ENCODE assay signal across 11 mouse cellular contexts in genomic region chr10:42267811-42268545, GRCm38 (mm10). TPM values are rescaled to one million over a fixed set of nuclear protein-coding genes. Genes with fewer than 3 reads are reported as not detected.
DNase-seq lines count a peak whose midpoint lies in the region; ATAC-seq and TF ChIP-seq lines count a peak whose summit lies in the region.
"Had no signal": no experiment of that assay in that cellular context is flagged by ENCODE, and none has a peak within 500 bp of the region (broad histone marks: within the 10 kb centered on the region; RNA-seq: fewer than 3 reads in every experiment).

No protein-coding gene starts in this region.

- H3K9ac ChIP-seq in intestine, postnatal 0 days (ENCODE audit: low read depth, low read length) = no peak overlapping the region
- H3K9ac ChIP-seq in liver, postnatal 0 days (replicated peaks) = no peak overlapping the region

- H3K27ac ChIP-seq in left cerebral cortex, adult 2 months = no peak overlapping the region
- peak overlapping the region; percentile 35 for H3K27ac ChIP-seq in intestine, postnatal 0 days (ENCODE audit: low read depth, low read length)
- H3K27ac ChIP-seq in liver, postnatal 0 days (ENCODE audit: low read depth) = peak overlapping the region; percentile 92

- H3K9me3 ChIP-seq in intestine, postnatal 0 days (ENCODE audit: control insufficient read depth) = no peaks in the 10 kb centered on the region
- H3K9me3 ChIP-seq in liver, postnatal 0 days (ENCODE audit: low read length) = no peaks in the 10 kb centered on the region

- peak; percentile 36 for TF ChIP-seq CTCF in left cerebral cortex, adult 2 months (IDR thresholded peaks at IDR 0.05)
- TF ChIP-seq CTCF in intestine, postnatal 0 days (IDR thresholded peaks at IDR 0.05; ENCODE audit: low read depth) = peak; percentile 41
- TF ChIP-seq CTCF in liver, postnatal 0 days (IDR thresholded peaks at IDR 0.05; ENCODE audit: low read depth) = no peak

- H3K4me2 ChIP-seq in intestine, postnatal 0 days (replicated peaks; ENCODE audit: low read depth) = no peak overlapping the region
- H3K4me2 ChIP-seq in liver, postnatal 0 days (ENCODE audit: low read depth, low read length) = peak overlapping the region; percentile 100

- H3K4me3 ChIP-seq in left cerebral cortex, adult 2 months = no peak overlapping the region
- no peak overlapping the region for H3K4me3 ChIP-seq in intestine, postnatal 0 days (ENCODE audit: low read depth, low read length)
- no peak overlapping the region for H3K4me3 ChIP-seq in liver, postnatal 0 days (ENCODE audit: low read depth, low read length)

- peaks cover 38% of the 10 kb centered on the region for H3K36me3 ChIP-seq in intestine, postnatal 0 days (ENCODE audit: control insufficient read depth, insufficient read depth)
- H3K36me3 ChIP-seq in liver, postnatal 0 days (replicated peaks; ENCODE audit: insufficient read depth, low read length) = peaks cover 74% of the 10 kb centered on the region

- intact Hi-C loops in left cerebral cortex, adult 2 months (cut with DNase I) = no loop called here
- intact Hi-C loops in left cerebral cortex, postnatal 25 days (cut with DNase I) = no loop called here

- TF ChIP-seq EP300 in liver, postnatal 0 days (IDR thresholded peaks at IDR 0.05; ENCODE audit: low read depth) = no peak

- no peaks in the 10 kb centered on the region for H3K27me3 ChIP-seq in intestine, postnatal 0 days (replicated peaks; ENCODE audit: control insufficient read depth, insufficient read depth, low read length)
- no peaks in the 10 kb centered on the region for H3K27me3 ChIP-seq in liver, postnatal 0 days (ENCODE audit: insufficient read depth, low read length)

- ATAC-seq in intestine, postnatal 0 days = no peak
- no peak for ATAC-seq in liver, postnatal 0 days
- no peak for ATAC-seq in megakaryocyte progenitor cell, adult 5-6 weeks (replicated peaks; ENCODE audit: poor library complexity)
- ATAC-seq: CD4-positive, CD25-positive, alpha-beta regulatory T cell, adult 4 months; forebrain, embryonic 14.5 days had no signal

- H3K4me1 ChIP-seq in intestine, postnatal 0 days (replicated peaks; ENCODE audit: control insufficient read depth, insufficient read depth, low read length) = peaks cover 12% of the 10 kb centered on the region
- peaks cover 76% of the 10 kb centered on the region for H3K4me1 ChIP-seq in liver, postnatal 0 days (ENCODE audit: insufficient read depth)

- DNase-seq in gastrocnemius, postnatal 25 days = peak; percentile 52
- DNase-seq in gastrocnemius, adult 8-10 months (ENCODE audit: low spot score in 2 of 2) = no peak
- DNase-seq in left cerebral cortex, adult 2 months (ENCODE audit: extremely low spot score in 1 of 2, low spot score in 2 of 2) = no peak
- no peak for DNase-seq in left cerebral cortex, postnatal 25 days (ENCODE audit: low spot score in 2 of 2)
- DNase-seq in liver, postnatal 0 days = no peak
- no peak for DNase-seq in frontal cortex, postnatal 14 days (ENCODE audit: low spot score in 2 of 2)
- DNase-seq: lung, adult 2 months had no signal

- 56% methylated on average over 5 of the region's 5 CpGs for WGBS in intestine, postnatal 0 days
- WGBS in liver, postnatal 0 days (ENCODE audit: insufficient replicate concordance) = 76% methylated on average over 5 of the region's 5 CpGs

RNA-seq across cellular contexts. Expression of gene Foxo3, which starts 8.6 kb away (rescaled TPM):
- 10 to 100 TPM; 21.6 to 22.6 TPM for total RNA-seq in gastrocnemius, postnatal 25 days (2021)
- total RNA-seq in gastrocnemius, adult 8-10 months (2022) = 10 to 100 TPM; 21.6 to 35.2 (median 25.8) TPM
- total RNA-seq in left cerebral cortex, adult 2 months (2021) = 10 to 100 TPM; 74.6 to 77.5 TPM
- 10 to 100 TPM; 65.4 to 73.7 TPM for total RNA-seq in left cerebral cortex, postnatal 25 days (2021)
- 9.3 and 9.8 TPM in 2 replicates for polyA plus RNA-seq in intestine, postnatal 0 days (2015; fragmentation: Nextera tagmentation; extraction: Ambion mirVana)
- polyA plus RNA-seq in liver, postnatal 0 days (2015; fragmentation: Nextera tagmentation; extraction: Ambion mirVana) = 8.4 and 9.4 TPM in 2 replicates
- 19.9 and 23.7 TPM in 2 replicates for total RNA-seq in megakaryocyte progenitor cell, adult 5-6 weeks (2015)
- 20.1 and 22.8 TPM in 2 replicates for total RNA-seq in megakaryocyte progenitor cell, adult 5-6 weeks (2017)
